Mouse (Mus musculus) thymus, postnatal 0 days (tissue): ENCODE measurements at regions not wholly inside any gene's neighbourhood (a gene's known extent, or its start where the extent isn't known, plus 50 kb on each side); places are given as distances from the start of the nearest gene placed in this dataset.
A peak's percentile ranks its signal among the peaks of the same experiment; 100 is the strongest.
"Not testable (repeated sequence)": the region's sequence is repeated elsewhere in the genome, so short reads cannot be mapped to it uniquely, and the experiment has no call there.

ENCODE experiments used
- DNase-seq: peaks from one replicate; pipeline ENCODE4 v3.0.0-alpha.2; 2015; ENCODE audit warnings: low spot score

- DNase-seq: not testable (repeated sequence)
Observed at GRCm38 (mm10) chr6:67674717-67675116, 139.1 kb upstream of the Tacstd2 start.

- DNase-seq: not testable (repeated sequence)
Observed at GRCm38 (mm10) chr6:67673316-67673715, 137.7 kb upstream of the Tacstd2 start.

- DNase-seq: not testable (repeated sequence)
Observed at GRCm38 (mm10) chr6:67668073-67668472, 132.5 kb upstream of the Tacstd2 start.

- DNase-seq: peak; percentile 3
Observed at GRCm38 (mm10) chr6:67631617-67632016, 96.0 kb upstream of the Tacstd2 start.

GRCm38 (mm10) chr6:67610402-67610801 is 74.8 kb upstream of the Tacstd2 start:
- DNase-seq: no peak

GRCm38 (mm10) chr6:67609461-67609860 is 73.9 kb upstream of the Tacstd2 start:
- DNase-seq: not testable (repeated sequence)
